Mouse (Mus musculus) liver, embryonic 15.5 days (tissue): Measurements from ENCODE around the gene Lrrc18. TPM values are rescaled to one million over a fixed set of nuclear protein-coding genes. Genes with fewer than 3 reads are reported as not detected.

Source experiments
- ATAC-seq: fragments of 200-750 bp; cut with Nextera tagmentation; 2 replicates; pipeline ENCODE4 v1.8.0; 2017; ENCODE audit warnings: moderate number of reproducible peaks, mild to moderate bottlenecking, moderate library complexity; ENCODE audit not compliant: insufficient read depth
- H3K27ac ChIP-seq: fragments of 300-500 bp; sonication (generic); replicated peaks from 2 replicates; pipeline ENCODE4 v1.5.1; 2015; ENCODE audit warnings: mild to moderate bottlenecking, inconsistent platforms
- H3K27me3 ChIP-seq: fragments of 300-500 bp; sonication (generic); 2 replicates; pipeline ENCODE4 v1.6.1; 2015; ENCODE audit warnings: mild to moderate bottlenecking, inconsistent platforms
- H3K36me3 ChIP-seq: fragments of 300-500 bp; sonication (generic); replicated peaks from 2 replicates; pipeline ENCODE4 v1.6.1; 2015; ENCODE audit warnings: moderate library complexity, mild to moderate bottlenecking, inconsistent platforms
- H3K4me1 ChIP-seq: fragments of 300-500 bp; sonication (generic); replicated peaks from 2 replicates; pipeline ENCODE4 v1.6.1; 2015; ENCODE audit warnings: inconsistent platforms
- H3K4me2 ChIP-seq: fragments of 300-500 bp; sonication (generic); 2 replicates; pipeline ENCODE4 v1.6.1; 2015; ENCODE audit warnings: moderate library complexity, mild to moderate bottlenecking, inconsistent platforms
- H3K4me3 ChIP-seq: fragments of 300-500 bp; sonication (generic); replicated peaks from 2 replicates; pipeline ENCODE4 v1.5.1; 2015; ENCODE audit warnings: mild to moderate bottlenecking, inconsistent platforms
- H3K9ac ChIP-seq: fragments of 300-500 bp; sonication (generic); 2 replicates; pipeline ENCODE4 v1.6.1; 2015; ENCODE audit warnings: moderate library complexity, mild to moderate bottlenecking, inconsistent platforms
- H3K9me3 ChIP-seq: fragments of 300-500 bp; sonication (generic); replicated peaks from 2 replicates; pipeline ENCODE4 v1.6.1; 2016; ENCODE audit warnings: inconsistent platforms
- WGBS: fragments of 180-500 bp; shearing (Covaris S2); methylation state at CpG from one replicate; pipeline ENCODE4 v1.1.7; 2015; ENCODE audit warnings: mixed read lengths; ENCODE audit not compliant: insufficient replicate concordance; 5-methylcytosine and 5-hydroxymethylcytosine counted together
- polyA plus RNA-seq: library from polyadenylated mRNA; unstranded; fragments of >200 nt; fragmentation: Nextera tagmentation; extraction: Ambion mirVana; gene quantifications from 2 replicates; pipeline ENCODE4 v1.2.1, GENCODE M21; 2015

Gene Lrrc18
- polyA plus RNA-seq, 1 experiment from 2014 or later, result 0.08 TPM

DNA sequence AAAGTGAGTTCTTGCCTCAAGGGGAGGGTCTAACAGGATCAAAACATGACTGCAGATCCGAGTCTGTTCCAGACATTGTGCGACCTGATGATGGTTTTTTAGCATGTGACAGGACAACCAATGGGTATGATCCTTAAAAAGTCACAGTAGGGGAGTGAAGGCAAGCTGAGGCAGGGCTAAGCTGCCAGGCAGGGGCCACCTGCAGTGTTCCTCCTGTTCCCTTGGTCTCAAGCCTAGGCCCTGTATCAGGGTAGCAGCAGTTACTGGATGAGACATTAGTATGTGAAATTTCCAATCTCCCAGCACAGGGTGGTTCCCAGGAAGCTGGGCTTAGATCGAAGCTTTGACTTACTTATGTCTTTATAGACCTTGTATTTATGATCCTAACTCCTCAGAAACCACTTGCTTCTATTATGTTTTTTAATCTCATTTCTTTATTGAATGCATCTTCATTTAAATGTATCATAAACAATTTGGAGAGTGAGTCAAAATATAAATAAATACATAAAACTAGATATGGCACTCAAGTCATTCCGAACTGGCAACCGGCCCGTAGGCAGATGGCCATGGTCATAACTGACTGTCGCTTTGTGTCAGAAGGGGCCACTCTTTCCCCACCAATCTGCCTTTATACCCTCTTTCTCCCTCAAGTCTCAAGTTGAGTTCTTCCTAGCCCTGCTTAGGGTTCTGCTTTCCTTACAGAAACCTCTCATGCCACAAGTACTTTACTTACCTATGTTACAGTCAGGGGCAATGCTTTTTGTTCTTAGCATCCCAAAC is 67.9 kb downstream of the Lrrc18 start:
- no peaks in the 10 kb centered on the region for H3K27me3 ChIP-seq
- no peak overlapping the region for H3K4me2 ChIP-seq
- H3K27ac ChIP-seq, result no peak overlapping the region
- WGBS, result 70% methylated on average over 7 of the region's 7 CpGs
- no peak for ATAC-seq
- H3K9me3 ChIP-seq, result no peaks in the 10 kb centered on the region
- H3K4me3 ChIP-seq, result no peak overlapping the region
- H3K9ac ChIP-seq, result no peak overlapping the region
- no peaks in the 10 kb centered on the region for H3K36me3 ChIP-seq
- H3K4me1 ChIP-seq, result no peaks in the 10 kb centered on the region

- Histone ChIP-seq H3K4me3 (no peak overlapping the region), H3K9ac (no peak overlapping the region), H3K9me3 (no peaks in the 10 kb centered on the region), H3K4me1 (no peaks in the 10 kb centered on the region), H3K27me3 (no peaks in the 10 kb centered on the region), H3K4me2 (no peak overlapping the region), H3K27ac (no peak overlapping the region), H3K36me3 (no peaks in the 10 kb centered on the region)
- ATAC-seq, result no peak
- 59% methylated on average over 5 of the region's 5 CpGs for WGBS
Measured at GRCm38 (mm10) chr14:33062996-33063395, 71.8 kb downstream of the Lrrc18 start.

Other genes with a start within 250 kb of the Lrrc18 start
- 1.3 and 1.6 TPM in 2 replicates for gene Tmem273, start 205.4 kb upstream of the Lrrc18 start, polyA plus RNA-seq
- 0.05 TPM in 1 of 2 replicates, not detected in the other for gene Fam170b, start 157.4 kb upstream of the Lrrc18 start, polyA plus RNA-seq
- 4.7 and 6.1 TPM in 2 replicates for gene Vstm4, start 134.6 kb upstream of the Lrrc18 start, polyA plus RNA-seq
- gene Wdfy4, start 194.1 kb downstream of the Lrrc18 start, polyA plus RNA-seq, result 1.2 and 2.1 TPM in 2 replicates
- 3.6 and 4.6 TPM in 2 replicates for gene Arhgap22, start 222.6 kb downstream of the Lrrc18 start, polyA plus RNA-seq